Comparison of ENCODE assay signal across 8 mouse cellular contexts in genomic region chr11:96976911-96977591, GRCm38 (mm10). TPM values are rescaled to one million over a fixed set of nuclear protein-coding genes. Genes with fewer than 3 reads are reported as not detected.
A peak's percentile ranks its signal among the peaks of the same experiment; 100 is the strongest.
DNase-seq lines count a peak whose midpoint lies in the region; ATAC-seq and TF ChIP-seq lines count a peak whose summit lies in the region.

No protein-coding gene starts in this region.

- WGBS in midbrain, embryonic 16.5 days = under 1% methylated on average over 38 of the region's 50 CpGs

- H3K9ac ChIP-seq in midbrain, embryonic 16.5 days (ENCODE audit: low read depth, low read length) = peak overlapping the region; percentile 92

- peak; percentile 91 for DNase-seq in 3134 (ENCODE audit: extremely low read depth, insufficient read length, low spot score)
- DNase-seq in T-cell, adult 2 months (ENCODE audit: low spot score) = peak; percentile 83
- peak; percentile 90 for DNase-seq in gastrocnemius, postnatal 10 days
- DNase-seq in liver = peak; percentile 90
- DNase-seq in telencephalon, adult 2 months (ENCODE audit: low read depth, low spot score) = peak; percentile 69

- peak overlapping the region; percentile 92 for H3K4me3 ChIP-seq in cortical plate, adult 2 months (ENCODE audit: insufficient read depth, low read length)
- H3K4me3 ChIP-seq in midbrain, embryonic 16.5 days (ENCODE audit: low read depth, low read length) = peak overlapping the region; percentile 76

- H3K27ac ChIP-seq in cortical plate, adult 2 months (ENCODE audit: insufficient read depth, low read length) = peak overlapping the region; percentile 100
- peak overlapping the region; percentile 98 for H3K27ac ChIP-seq in midbrain, embryonic 16.5 days (ENCODE audit: low read length)

- H3K4me1 ChIP-seq in cortical plate, adult 2 months (ENCODE audit: control insufficient read depth, insufficient read depth, low read length) = peaks cover 6% of the 10 kb centered on the region
- H3K4me1 ChIP-seq in midbrain, embryonic 16.5 days (ENCODE audit: control insufficient read depth, insufficient read depth, low read length) = peaks cover 31% of the 10 kb centered on the region

- H3K4me2 ChIP-seq in midbrain, embryonic 16.5 days (ENCODE audit: low read length) = peak overlapping the region; percentile 76

- peak; percentile 24 for ATAC-seq in inflammation-experienced regulatory T-cells, adult 6 months
- peak; percentile 77 for ATAC-seq in midbrain, embryonic 16.5 days

- 0 out of 2 replicates have a peak, but pooled peaks have one; percentile 18 for TF ChIP-seq POLR2A in cortical plate, adult 2 months (IDR thresholded peaks at IDR 0.05; ENCODE audit: extremely low read depth, insufficient read depth, low read length)

- H3K27me3 ChIP-seq in midbrain, embryonic 16.5 days (ENCODE audit: control insufficient read depth, insufficient read depth, low read depth, low read length) = no peaks in the 10 kb centered on the region

- no peak for TF ChIP-seq CTCF in cortical plate, adult 2 months (IDR thresholded peaks at IDR 0.05; ENCODE audit: extremely low read depth, insufficient read depth, low read length)

- H3K36me3 ChIP-seq in midbrain, embryonic 16.5 days (ENCODE audit: control insufficient read depth, insufficient read depth, low read length) = no peaks in the 10 kb centered on the region

- no peaks in the 10 kb centered on the region for H3K9me3 ChIP-seq in midbrain, embryonic 16.5 days (replicated peaks; ENCODE audit: control insufficient read depth, low read length, poor library complexity, severe bottlenecking)

RNA-seq across cellular contexts. Expression of gene Sp2, which starts 5.7 kb away (rescaled TPM):
- polyA plus RNA-seq in cortical plate, adult 2 months (2012; rRNA removed) = 10.3 and 10.4 TPM in 2 replicates
- 10 to 100 TPM; 15.2 to 15.9 TPM for total RNA-seq in gastrocnemius, postnatal 10 days (2021)
- polyA plus RNA-seq in inflammation-experienced regulatory T-cells, adult 6 months (2017; shearing (Covaris generic)) = 10 to 100 TPM; 20.4 to 24.7 (median 20.9) TPM
- 15.4 and 16.8 TPM in 2 replicates for polyA plus RNA-seq in midbrain, embryonic 16.5 days (2015; fragmentation: Nextera tagmentation; extraction: Ambion mirVana)

RNA-seq across cellular contexts. Expression of gene Pnpo, which starts 33.3 kb away (rescaled TPM):
- polyA plus RNA-seq in cortical plate, adult 2 months (2012; rRNA removed) = 40.8 and 41.4 TPM in 2 replicates
- 1 to 10 TPM; 8.4 to 9.4 TPM for total RNA-seq in gastrocnemius, postnatal 10 days (2021)
- 10 to 100 TPM; 19.0 to 35.1 (median 30.7) TPM for polyA plus RNA-seq in inflammation-experienced regulatory T-cells, adult 6 months (2017; shearing (Covaris generic))
- 32.2 and 32.5 TPM in 2 replicates for polyA plus RNA-seq in midbrain, embryonic 16.5 days (2015; fragmentation: Nextera tagmentation; extraction: Ambion mirVana)

RNA-seq across cellular contexts. Expression of gene Sp6, which starts 36.1 kb away (rescaled TPM):
- polyA plus RNA-seq in cortical plate, adult 2 months (2012; rRNA removed) = 0.69 and 0.85 TPM in 2 replicates
- under 1 TPM; 0.21 to 0.77 TPM for total RNA-seq in gastrocnemius, postnatal 10 days (2021)
- 1 to 10 TPM in 1 of 3 experiments, under 1 TPM in 1, not detected in 1; 0.19 to 2.7 TPM for polyA plus RNA-seq in inflammation-experienced regulatory T-cells, adult 6 months (2017; shearing (Covaris generic))
- polyA plus RNA-seq in midbrain, embryonic 16.5 days (2015; fragmentation: Nextera tagmentation; extraction: Ambion mirVana) = 0.26 and 0.35 TPM in 2 replicates

RNA-seq across cellular contexts. Expression of gene Prr15l, which starts 49.1 kb away (rescaled TPM):
- not detected in 2 replicates for polyA plus RNA-seq in cortical plate, adult 2 months (2012; rRNA removed)
- not detected for total RNA-seq in gastrocnemius, postnatal 10 days (2021)
- under 1 TPM; 0.21 to 0.62 (median 0.40) TPM for polyA plus RNA-seq in inflammation-experienced regulatory T-cells, adult 6 months (2017; shearing (Covaris generic))
- 0.24 and 0.51 TPM in 2 replicates for polyA plus RNA-seq in midbrain, embryonic 16.5 days (2015; fragmentation: Nextera tagmentation; extraction: Ambion mirVana)

RNA-seq across cellular contexts. Expression of gene Scrn2, which starts 52.7 kb away (rescaled TPM):
- 4.4 and 6.3 TPM in 2 replicates for polyA plus RNA-seq in cortical plate, adult 2 months (2012; rRNA removed)
- total RNA-seq in gastrocnemius, postnatal 10 days (2021) = 10 to 100 TPM; 11.3 to 11.4 TPM
- polyA plus RNA-seq in inflammation-experienced regulatory T-cells, adult 6 months (2017; shearing (Covaris generic)) = 1 to 10 TPM; 6.2 to 8.8 (median 6.5) TPM
- 13.7 and 16.7 TPM in 2 replicates for polyA plus RNA-seq in midbrain, embryonic 16.5 days (2015; fragmentation: Nextera tagmentation; extraction: Ambion mirVana)

Comparison
In these comparisons a context has a peak if more than half of its experiments do, and no peak if none do; other contexts are left out.
1. Peak in every context shown above with its lines: DNase-seq, ATAC-seq, H3K4me3 ChIP-seq and H3K27ac ChIP-seq.